Mouse (Mus musculus): ENCODE results near the gene Rad51b.

The Rad51b gene

DNA sequence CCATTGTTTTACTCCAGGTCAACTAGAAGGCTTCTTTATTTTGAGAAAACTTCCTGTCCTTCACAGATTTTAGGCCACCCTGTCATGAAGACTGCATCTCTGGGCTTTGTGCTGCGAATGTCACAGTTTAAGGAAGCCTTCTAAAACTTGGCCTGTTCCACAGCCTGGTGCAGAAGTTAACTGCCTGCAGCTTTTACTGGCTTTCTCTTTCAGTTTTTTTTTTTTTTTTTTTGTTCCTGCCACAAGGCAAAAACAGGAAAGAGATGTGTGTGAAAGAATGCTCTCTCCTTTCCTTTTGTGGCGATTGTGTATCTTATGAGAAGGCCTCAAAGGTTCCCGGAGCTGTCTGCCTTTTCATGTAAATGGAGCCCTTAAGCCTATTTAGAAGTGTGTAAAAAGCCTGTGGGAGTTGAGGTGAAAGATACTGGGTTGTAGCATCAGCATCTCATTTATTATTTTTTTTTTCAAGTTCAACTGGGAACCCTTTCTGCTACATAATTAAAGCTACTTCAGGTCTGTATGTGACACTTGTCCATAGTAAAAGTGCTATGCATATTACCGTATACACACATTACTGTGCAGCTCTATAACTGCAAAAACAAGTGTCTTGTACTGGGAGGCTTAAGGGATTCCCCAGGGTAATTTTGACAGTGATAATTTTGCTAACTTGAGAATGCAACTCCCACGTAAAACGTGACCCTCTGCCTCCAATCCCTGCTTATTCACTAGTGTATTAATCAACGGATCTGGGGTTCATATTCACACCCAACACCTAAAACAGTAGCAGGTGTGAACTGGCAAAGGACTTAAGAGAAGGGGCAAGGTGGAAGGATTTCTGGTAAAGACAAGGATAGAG, 328.8 kb downstream of the Rad51b start:
- no peak for DNase-seq

DNA sequence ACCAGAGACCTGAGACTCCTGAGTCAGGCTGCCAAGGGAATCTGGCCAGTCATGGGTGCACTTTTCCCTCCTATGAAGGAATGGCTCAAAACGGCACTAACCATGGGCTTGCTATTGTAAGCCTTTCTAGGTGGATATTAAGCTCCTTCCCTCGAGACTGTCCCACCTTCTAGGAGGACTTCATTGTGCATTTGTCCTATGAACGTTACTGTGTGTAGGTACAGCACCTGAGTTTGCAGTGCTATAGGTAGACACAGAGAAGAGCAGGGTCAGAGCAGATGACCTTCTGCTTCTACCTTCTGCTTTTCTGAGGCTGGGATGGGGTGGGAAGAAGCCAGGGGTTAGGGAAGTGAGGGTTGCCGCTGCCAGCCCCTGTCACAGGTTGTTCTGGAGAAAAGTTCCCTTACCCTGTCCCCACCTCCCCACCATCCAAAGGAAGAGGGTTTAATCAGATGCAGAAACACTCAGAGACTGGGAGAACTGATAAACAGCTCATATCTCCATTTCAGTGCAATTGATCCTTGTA, 329.5 kb downstream of the Rad51b start:
- DNase-seq = no peak

DNA sequence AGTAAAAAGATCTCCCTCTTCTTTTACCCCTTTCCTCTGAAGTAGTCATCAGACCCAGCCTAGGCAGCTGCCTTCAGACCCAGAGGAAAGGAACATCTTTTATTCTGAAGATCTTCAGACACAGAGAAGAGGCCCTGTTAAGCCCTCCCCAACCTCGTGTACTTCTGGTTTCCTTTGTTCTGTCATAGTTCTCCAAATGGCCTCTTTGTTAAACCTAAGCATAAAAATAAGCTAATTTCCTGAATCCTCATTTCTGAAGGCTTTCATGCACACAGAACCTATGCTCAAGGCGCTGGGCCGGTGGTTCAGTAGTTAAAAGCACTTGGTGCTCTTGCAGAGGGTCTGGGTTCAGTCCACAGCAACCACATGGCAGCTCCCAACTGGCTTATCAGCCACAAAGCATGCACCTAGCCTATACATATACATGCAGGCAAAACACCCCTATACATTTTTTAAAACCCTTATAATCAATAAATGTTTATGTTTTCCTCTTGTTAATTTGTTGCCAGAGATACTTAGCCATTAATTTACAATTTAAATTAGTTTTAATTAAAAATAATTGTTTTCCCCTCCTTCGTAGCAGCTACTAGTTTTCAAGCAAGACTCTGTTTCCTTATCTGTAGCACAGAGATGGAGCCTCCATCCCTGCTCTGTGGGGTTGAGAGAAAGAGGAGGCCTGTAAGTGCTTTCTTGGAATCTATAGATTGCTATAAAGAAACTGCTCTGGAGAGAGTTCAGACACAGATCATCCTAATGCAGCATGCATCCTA, 330.5 kb downstream of the Rad51b start:
- DNase-seq = no peak

DNA sequence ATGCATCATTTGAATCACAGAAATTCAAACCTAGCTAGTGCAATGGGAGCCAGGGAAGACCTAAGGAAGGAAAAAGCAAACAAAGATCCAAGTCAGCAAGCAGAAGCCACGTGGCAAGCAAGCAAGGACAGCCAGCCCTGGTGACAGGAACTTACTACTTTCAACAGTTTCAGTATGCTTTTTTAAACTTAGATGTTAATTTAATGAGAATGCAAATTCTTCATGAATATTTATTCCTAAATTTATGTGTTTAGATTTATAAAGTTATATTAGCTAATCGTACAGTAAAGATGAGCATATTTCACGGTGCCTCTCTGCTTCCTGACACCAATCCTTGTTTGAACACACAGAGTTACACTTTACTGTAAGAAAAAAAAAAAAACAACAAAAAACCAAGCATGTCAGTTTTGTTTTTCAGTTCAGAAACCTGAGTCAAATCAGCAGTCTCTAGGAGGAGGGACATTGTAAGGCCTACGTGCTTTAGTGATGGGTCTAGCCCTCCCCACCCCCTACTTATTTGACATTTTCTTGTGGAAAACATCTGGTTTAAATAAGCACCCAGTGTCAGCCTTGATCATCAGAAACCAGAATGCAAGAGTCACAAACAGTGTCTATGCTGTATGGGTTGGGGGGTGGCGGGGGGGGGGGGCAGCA, 331.2 kb downstream of the Rad51b start:
- no peak for DNase-seq

DNA sequence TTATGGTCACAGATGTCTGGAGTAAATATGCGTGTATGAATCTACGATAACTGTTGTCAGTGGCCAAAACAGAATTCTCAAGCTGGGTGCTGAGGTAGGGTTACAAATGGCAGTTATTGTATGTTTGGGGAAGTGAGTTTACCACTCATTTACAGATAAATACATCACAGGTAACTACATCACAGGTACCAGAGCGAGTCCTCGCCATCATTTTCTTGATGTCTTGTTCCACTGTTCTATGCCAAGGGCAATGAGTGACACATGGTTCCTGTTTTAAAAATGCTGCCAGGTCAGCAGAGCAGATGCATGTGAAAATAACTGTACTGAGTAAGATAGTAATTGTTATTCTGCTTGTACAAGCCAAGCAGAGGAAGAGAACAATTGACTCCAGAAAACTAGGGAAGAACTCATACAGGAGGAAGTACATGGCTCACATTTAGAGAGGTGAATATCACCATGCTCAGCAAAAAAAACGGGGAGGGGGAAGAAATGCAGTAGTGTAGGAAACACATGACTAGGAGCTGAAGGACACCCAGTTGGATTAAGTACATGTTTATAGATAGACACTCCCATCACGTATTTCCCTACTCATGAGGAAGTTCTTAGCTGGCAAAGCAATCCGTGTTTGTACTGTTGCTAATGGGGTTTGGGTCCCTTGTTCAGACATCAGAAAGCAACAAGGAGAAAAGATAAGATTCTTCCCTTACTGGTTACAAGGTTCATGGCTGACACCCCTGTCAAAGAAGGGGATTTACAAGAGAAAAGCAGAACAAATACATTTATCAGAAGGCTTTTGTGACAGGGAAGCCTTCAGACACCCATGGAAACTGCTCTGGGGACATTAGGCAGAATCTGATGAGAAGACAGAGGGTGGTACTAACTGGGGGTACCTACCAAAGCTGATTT, 333.1 kb downstream of the Rad51b start:
- no peak for DNase-seq

DNA sequence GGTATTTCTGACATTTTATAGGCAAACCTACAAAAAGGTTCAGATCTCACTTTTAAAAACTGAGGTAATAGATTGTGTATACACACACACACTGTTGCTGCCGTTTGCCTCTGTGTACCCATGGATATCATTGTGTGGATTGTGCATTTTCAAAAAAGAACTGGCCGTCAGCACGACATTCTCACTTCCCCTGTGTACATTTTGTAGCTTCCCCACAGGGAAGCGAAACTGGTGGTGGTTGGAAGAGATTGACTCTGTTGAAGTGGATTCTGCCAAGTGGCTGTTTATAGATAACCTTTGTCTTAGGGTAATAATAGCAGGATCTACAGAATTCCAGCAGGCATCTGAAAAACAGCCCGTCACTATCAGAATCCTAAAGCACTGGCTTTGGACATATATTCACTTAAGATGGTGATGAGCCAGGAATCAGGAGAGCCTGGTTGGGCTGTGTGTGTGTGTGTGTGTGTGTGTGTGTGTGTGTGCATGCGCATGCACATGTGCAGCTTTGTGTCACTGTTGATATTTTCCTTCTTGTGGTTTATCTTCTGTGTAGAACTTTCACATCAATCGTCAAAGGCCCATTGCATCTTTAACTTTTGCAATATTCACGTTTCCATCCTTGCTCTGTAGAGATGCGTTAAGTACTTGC, 336.5 kb downstream of the Rad51b start:
- DNase-seq = no peak

DNA sequence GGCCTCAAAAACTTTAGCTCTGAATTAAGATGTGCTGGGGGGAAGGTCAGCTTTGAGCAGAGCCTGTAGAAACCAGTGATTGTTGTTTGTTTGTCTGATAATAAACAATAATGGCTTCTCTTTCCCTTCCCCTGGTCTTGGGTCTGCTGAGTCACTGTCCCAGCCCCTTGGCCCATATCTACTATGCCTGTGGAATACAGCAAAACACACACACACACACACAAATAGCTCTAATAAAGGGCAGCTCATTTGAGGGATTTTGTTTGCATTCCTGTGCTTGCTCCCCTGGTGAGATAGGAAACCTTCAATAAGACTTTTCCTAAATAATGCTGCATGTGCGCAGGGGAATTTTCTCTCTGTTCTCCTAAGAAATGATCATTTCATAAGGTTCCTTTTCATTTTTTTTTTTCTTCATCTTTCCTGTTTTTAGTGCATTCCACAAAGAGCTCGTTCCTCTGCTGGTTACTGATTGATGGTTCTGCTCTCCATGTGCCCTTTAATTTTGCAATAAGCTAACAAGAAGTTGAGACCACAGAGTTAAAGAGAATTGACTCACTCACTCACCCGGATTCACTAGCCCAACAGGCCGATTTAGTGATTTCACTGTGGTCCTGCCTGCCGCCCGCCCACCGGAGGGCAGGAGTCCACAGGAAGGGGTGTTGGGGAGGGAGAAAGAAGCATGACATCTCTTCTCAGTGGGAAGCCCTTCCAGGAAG, 344.6 kb downstream of the Rad51b start:
- DNase-seq = no peak

DNA sequence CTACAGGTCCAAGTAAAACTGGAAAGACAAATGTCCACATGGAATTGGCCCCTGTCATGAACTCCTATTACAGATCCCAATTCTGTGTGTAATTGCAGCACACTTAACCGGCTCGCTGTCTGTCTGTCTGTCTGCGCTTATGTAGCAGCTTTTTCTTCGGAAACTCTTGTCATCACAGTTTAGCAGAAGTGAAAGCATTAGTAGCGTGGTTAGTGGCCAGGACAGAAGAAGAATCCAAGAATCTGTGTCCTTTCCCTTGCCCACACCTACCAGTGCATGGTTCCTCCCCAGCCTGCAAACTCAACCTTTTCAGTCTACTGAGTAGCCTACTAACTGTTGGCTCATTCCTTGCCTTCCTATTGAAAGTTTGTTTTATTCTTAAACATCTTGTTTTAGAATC, 345.6 kb downstream of the Rad51b start:
- no peak for DNase-seq

DNA sequence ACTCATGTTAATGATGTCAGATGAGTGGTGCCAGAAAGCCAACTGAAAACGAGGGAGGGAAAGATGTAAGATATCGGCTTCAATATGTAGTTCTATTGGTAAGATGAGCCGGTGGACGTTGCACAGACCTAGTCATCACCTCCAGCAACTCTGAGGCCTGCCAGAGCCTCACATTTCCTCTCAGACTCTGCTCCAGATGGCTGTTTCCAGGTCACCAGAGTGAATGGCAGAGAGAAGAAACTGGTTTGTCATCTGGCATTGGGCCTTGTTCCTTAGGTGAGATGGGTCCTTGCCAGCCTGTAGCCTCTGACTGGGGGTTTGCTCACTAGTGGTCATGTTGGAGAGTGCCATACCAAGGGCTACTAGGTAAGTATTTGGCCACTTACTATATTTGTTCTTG, 348.6 kb downstream of the Rad51b start:
- no peak for DNase-seq

DNA sequence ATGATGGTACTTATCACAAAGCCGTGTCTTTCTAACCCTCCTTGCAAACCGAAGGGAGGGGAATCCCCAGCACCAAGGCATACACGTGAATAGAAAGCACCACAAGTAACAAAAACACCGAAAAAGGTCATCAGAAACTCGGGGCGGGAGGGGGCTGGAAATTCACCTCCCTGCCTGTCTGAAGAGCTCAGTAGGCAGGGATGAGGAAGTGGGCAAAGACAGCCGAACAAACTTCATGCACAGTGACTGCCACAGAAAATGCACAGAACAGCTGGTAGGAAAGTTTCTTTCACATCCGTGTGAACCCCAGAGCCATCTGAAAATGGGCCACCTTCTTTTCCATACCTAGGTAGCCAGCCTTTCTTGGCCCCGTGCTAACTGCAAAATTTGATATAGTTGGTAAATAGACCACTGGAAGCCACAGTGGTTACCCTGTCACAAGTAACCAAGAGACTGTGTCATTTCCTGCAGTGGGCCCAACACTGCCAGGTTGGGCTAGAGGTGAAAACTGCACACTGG, 349.6 kb downstream of the Rad51b start:
- DNase-seq = no peak

DNA sequence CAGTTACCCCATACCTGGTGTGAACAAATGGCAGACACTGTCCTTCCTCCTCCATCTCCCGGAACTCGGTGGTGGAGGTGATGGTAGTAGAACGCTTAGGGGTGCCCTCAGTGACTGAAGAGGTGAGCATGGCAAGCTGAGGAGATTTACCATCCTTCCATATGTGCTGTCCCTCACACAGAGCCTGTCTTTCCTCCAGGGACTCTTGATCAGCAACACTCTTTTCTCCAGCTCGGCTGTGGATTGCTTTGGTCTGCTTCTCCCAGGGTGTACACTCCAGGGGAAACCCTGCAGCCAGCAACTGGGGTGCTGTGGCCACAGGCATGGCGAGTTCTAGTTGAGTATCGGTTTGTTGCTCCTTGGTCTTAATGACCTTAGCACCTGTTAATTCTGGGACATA, 350.3 kb downstream of the Rad51b start:
- no peak for DNase-seq

DNA sequence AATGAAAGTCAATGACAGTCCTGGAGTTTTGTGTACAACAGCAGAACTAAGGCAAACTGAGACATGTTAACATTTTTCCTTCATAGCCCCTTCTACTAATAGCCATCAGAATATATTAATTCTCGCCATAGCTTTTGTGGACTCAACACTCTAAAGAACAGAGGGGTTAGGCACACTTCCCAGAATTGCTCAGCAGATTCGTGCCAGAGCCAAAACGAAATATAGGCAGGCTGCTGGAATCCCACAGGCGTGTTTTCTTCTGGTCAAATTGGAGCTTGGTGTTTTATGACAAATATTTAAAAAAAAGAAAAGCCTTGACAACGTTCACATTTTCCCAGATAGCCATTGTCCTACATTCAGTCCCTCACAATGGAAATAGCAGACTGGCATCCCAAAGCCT, 350.9 kb downstream of the Rad51b start:
- DNase-seq = no peak

DNA sequence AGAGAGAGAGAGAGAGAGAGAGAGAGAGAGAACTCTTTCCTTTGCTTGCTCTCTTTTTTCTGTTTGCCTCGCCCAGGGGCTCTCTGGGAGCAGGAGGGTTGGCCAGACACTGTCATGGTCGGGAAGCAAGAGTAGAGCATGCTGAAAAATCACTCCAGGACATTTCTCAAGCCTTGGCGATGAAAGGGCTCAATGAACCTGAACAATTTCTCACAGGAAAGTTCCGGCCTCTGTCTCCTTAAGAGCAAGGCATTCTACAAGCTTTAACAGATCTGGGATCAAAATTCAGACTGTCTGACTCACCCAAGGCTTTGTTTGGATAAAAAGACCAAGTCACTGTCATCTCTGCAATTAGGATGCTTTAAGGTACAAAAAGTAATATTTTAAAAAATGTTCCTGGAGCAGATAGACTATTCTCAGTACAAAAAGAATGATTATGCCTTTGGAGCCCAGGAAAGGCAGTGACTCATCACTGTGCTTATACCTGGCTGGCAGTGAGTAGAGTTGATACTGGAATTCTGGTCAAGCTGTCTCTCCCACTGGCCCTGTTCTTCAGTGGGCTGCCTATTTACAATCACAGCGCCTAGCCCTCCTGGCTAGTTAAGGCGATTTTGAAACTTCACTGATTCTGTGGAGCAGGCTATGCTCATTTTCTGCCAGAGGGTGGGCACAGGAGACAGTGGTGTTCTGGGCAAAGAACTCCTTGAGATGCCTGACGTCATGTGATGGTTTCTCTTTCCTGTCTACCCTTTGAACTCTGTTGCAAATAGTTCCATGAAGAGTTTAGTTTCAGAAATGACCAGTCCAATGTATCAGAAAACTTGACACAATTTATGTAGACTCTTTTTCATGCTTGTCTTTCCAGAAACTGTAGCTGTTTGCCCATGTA, 352.0 kb downstream of the Rad51b start:
- no peak for DNase-seq

DNA sequence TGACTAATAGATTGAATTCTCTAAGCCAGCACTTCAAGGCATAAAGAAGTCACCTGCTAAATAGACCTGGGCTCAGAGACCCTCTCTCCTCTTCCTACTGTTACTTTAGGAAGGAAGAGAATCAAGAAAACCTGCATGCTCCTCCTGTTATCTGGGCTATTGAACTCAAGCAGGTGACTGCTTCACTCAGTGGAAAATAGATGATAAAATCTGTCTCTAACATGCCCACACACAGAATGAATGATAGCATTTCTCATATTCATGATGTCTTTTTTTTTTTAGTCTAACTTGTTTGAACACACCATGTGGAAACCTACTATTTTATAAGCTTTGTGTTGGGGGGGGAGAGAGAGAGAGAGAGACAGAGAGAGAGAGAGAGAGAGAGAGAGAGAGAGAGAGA, 352.7 kb downstream of the Rad51b start:
- DNase-seq = no peak

DNA sequence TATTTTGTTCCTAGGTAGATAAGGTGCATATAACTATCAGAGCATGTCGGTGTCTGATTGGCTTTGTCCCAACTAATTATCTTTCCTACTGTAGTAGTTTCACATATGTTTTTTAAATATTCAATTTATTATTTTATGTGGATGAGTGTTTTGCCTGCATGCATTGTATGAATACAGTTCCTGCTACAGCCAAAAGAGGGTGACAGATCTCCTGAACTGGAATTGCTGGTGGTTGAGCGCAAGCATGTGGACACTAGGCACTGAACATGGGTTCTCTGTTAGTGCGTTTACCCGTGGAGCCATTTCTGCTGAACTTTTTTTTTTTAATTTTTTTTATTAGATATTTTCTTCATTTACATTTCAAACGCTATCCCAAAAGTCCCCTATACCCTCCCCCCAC, 358.1 kb downstream of the Rad51b start:
- DNase-seq = no peak

DNA sequence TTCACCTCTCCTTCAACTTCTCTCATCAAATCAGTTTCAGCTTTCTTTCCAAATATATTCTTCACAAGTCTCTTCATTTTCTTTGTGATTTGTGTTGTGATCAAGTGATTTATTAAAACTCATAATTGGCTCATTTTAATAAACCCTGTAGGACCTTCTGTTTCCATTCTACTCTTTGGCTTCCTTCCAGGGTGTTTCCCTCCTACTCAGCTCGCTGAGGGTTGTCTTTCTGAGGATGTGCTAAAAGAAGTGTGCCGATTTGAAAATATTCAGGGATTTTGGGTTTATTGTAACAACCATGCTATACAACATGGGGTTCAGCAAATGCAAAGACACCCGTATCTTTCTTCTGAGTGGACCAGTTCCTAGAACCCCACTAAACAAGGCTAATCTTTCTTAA, 361.8 kb downstream of the Rad51b start:
- no peak for DNase-seq

DNA sequence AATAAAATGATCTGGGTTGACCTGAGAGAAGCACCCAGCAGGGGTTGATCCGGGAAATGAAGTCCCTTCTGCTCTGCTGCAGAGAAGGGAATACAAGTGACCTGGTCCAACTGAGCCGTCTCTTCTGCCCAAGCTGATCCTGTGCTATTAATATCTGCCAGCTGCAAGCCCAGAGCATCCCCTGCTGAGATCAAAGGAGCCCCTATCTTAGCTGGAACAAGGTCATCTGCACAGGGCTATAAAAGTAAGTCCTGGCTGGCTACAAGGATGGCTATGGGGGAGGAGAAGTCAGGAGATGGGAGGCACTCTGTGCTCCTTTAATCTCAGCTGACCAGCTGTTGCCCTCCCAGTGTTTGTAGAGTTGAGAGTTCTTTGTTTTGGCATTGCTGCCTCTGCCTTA, 364.2 kb downstream of the Rad51b start:
- no peak for DNase-seq

DNA sequence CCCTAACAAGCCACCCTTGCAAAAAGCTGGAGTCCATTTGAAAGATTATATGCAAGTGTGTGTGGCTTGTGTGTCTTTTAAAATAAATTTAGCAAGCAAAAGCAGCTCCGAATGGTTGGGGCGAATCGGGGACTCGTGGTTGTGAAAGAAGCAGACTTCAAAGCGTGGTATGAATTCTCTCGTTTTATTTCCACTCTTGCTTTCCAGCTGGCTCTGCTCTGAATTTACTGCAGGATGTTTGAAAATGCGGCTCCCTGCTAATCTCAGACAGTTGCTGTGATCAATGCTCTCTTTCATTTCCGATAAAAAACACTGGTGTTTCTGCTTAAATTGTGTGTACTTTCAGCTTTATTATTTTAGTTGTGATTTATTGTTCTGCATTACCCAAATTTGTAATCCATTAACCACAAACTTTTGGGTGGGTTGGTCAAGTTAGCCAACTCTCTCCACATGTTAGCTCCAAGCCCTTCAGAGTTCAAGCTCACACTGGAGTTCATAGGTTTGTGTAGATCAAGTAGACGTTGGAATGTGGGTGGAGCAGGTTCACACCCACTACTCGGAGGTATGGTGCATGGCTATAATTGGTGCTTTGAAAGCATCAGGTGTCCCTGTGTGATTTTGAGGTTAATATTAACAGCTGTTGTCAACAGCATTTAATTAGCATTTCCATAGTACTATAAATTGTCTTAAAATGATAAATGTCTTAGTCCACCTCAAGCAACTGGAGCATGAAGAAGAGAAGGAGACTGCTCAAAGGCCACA, 366.2 kb downstream of the Rad51b start:
- no peak for DNase-seq

DNA sequence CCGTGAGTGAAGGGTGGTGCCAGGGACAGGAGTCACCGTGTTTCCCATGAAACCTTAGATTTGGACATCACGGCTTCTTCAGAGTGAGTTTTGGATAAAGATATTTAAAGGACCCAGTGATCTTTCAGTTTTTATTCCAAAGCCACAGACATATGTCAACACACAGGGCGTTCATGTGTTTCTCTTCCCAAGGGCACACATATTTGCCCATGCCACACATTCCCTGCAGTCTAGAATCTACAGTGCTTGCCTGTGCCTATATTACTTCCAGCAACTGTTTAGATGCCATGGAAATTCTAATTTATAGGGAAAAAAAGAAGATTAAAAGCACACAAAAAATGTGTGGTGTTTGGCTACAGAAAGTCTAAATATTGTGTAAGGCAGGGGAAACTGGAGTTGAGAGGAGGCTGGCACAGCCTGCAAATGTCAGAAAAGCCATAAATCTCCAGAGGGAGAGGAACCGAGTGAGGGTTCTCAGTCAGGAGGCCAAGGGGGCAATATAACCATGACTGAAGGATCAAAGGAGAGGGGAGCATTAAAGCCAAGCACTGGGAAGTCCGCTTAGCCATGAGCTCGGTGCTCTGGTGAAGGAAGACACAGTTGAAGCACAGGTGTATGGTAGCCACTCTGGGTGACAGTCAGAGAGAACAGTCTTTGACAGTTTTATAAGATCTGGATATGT, 367.0 kb downstream of the Rad51b start:
- no peak for DNase-seq

All from cerebellum, adult 11 months (tissue).